Mouse (Mus musculus) lung, adult 2 months (tissue): ENCODE results near the gene Nfix.

Experiments
- CTCF ChIP-seq: fragments of 200-500 bp; IDR thresholded peaks from 2 replicates; pipeline ENCODE4 v1.5.1; 2011; ENCODE audit warnings: mild to moderate bottlenecking, low read length, control low read depth; ENCODE audit not compliant: insufficient read depth
- POLR2A ChIP-seq: fragments of 200-500 bp; IDR thresholded peaks from 2 replicates; pipeline ENCODE4 v1.6.1; 2011; ENCODE audit warnings: low read depth, mild to moderate bottlenecking, control low read depth, low read length, borderline replicate concordance; ENCODE audit errors: extremely low read depth

DNA sequence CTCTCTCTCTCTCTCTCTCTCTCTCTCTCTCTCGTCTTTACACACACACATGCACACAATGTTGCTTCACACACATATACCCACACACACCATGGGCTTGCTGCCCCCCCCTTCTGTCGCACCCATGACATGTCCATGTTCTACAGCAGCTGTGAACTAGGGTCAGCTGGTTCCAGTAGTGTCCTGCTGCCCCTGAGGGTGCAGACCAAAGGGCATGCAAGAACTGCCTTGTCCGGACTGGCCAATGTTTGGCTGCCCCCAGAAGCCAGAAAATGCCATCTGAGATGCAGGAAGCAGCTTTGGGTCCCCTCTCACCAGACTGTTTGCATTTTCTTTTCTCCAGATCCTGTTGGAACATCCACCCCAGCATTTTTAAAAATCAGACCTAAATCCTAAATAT is 27.5 kb downstream of the Nfix start:
- TF ChIP-seq CTCF (no peak), POLR2A (no peak)
